ENCODE assay signal across 22 mouse cellular contexts in genomic region chr1:151303265-151303664, GRCm38 (mm10). TPM values are rescaled to one million over a fixed set of nuclear protein-coding genes. Genes with fewer than 3 reads are reported as not detected.
DNase-seq lines count a peak whose midpoint lies in the region; ATAC-seq and TF ChIP-seq lines count a peak whose summit lies in the region.
"Had no signal": no experiment of that assay in that cellular context is flagged by ENCODE, and none has a peak within 500 bp of the region (broad histone marks: within the 10 kb centered on the region; RNA-seq: fewer than 3 reads in every experiment).

No protein-coding gene starts in this region.

- H3K4me2 ChIP-seq in kidney, postnatal 0 days (ENCODE audit: low read length), result no peak overlapping the region
- H3K4me2 ChIP-seq: embryonic facial prominence, embryonic 13.5 days; embryonic facial prominence, embryonic 15.5 days; forebrain, embryonic 13.5 days; forebrain, embryonic 15.5 days had no signal

- H3K4me1 ChIP-seq in kidney, postnatal 0 days (replicated peaks; ENCODE audit: insufficient read depth, low read length), result no peaks in the 10 kb centered on the region
- H3K4me1 ChIP-seq: embryonic facial prominence, embryonic 13.5 days; embryonic facial prominence, embryonic 15.5 days; forebrain, embryonic 13.5 days; forebrain, embryonic 15.5 days had no signal

- H3K36me3 ChIP-seq in kidney, postnatal 0 days (ENCODE audit: insufficient read depth, low read length), result no peaks in the 10 kb centered on the region
- H3K36me3 ChIP-seq: embryonic facial prominence, embryonic 13.5 days; embryonic facial prominence, embryonic 15.5 days; forebrain, embryonic 15.5 days had no signal

- H3K27me3 ChIP-seq in kidney, postnatal 0 days (ENCODE audit: insufficient read depth, low read length), result no peaks in the 10 kb centered on the region
- H3K27me3 ChIP-seq: embryonic facial prominence, embryonic 13.5 days; embryonic facial prominence, embryonic 15.5 days; forebrain, embryonic 13.5 days; forebrain, embryonic 15.5 days had no signal

- no peak for ATAC-seq in kidney, postnatal 0 days (replicated peaks; ENCODE audit: low FRiP score, low read depth)
- ATAC-seq: forebrain, embryonic 13.5 days; forebrain, embryonic 15.5 days; forebrain, postnatal 0 days had no signal

- no peaks in the 10 kb centered on the region for H3K9me3 ChIP-seq in kidney, postnatal 0 days (replicated peaks; ENCODE audit: low read length)
- H3K9me3 ChIP-seq: embryonic facial prominence, embryonic 13.5 days; embryonic facial prominence, embryonic 15.5 days; forebrain, embryonic 13.5 days; forebrain, embryonic 15.5 days had no signal

- TF ChIP-seq CTCF in kidney, postnatal 0 days (IDR thresholded peaks at IDR 0.05; ENCODE audit: low read depth), result no peak

- no peak overlapping the region for H3K27ac ChIP-seq in kidney, postnatal 0 days
- H3K27ac ChIP-seq: embryonic facial prominence, embryonic 13.5 days; embryonic facial prominence, embryonic 15.5 days; forebrain, embryonic 13.5 days; forebrain, embryonic 15.5 days had no signal

- no peak overlapping the region for H3K4me3 ChIP-seq in kidney, postnatal 0 days (replicated peaks; ENCODE audit: low read depth, low read length)
- H3K4me3 ChIP-seq: embryonic facial prominence, embryonic 13.5 days; embryonic facial prominence, embryonic 15.5 days; erythroblast, embryonic 14.5 days; forebrain, embryonic 13.5 days; forebrain, embryonic 15.5 days had no signal

- H3K9ac ChIP-seq in kidney, postnatal 0 days (ENCODE audit: low read depth, low read length), result no peak overlapping the region
- H3K9ac ChIP-seq: embryonic facial prominence, embryonic 13.5 days; embryonic facial prominence, embryonic 15.5 days; forebrain, embryonic 13.5 days; forebrain, embryonic 15.5 days; forebrain, postnatal 0 days had no signal

- peak; percentile 21 for DNase-seq in kidney, postnatal 0 days (ENCODE audit: low spot score)
- DNase-seq in kidney, adult 9 months, result no peak
- DNase-seq in 416B (ENCODE audit: low read depth), result peak; percentile 31
- peak; percentile 28 for DNase-seq in mesoderm, embryonic 11.5 days (ENCODE audit: low read depth, low spot score)
- DNase-seq in MN1 (ENCODE audit: low spot score), result no peak
- DNase-seq in lung, postnatal 25 days (ENCODE audit: low spot score), result no peak
- DNase-seq: adrenal gland, adult 2 months; adrenal gland, postnatal 10 days; adrenal gland, postnatal 25 days; cerebellum, adult 11 months; cerebellum, adult 18-20 months; cerebellum, adult 8-10 months; cerebellum, adult 9-11 months; cerebellum, postnatal 14 days; cerebellum, postnatal 36 days; embryo, embryonic 11 days; forebrain, postnatal 0 days had no signal

RNA-seq across cellular contexts. Expression of gene Ivns1abp, which starts 41.0 kb away (rescaled TPM):
- polyA plus RNA-seq in kidney, postnatal 0 days (2015; fragmentation: Nextera tagmentation; extraction: Ambion mirVana), result 432 and 474 TPM in 2 replicates

Comparison
In these comparisons a context has a peak if more than half of its experiments do, and no peak if none do; other contexts are left out.
1. DNase-seq: peak in kidney, postnatal 0 days (single experiment), 416B (single experiment) and mesoderm, embryonic 11.5 days (single experiment); none in kidney, adult 9 months (single experiment), MN1 (single experiment) and lung, postnatal 25 days (single experiment).